Mouse (Mus musculus): Measurements from ENCODE around the gene Vwf. TPM values are rescaled to one million over a fixed set of nuclear protein-coding genes. Genes with fewer than 3 reads are reported as not detected.

Vwf gene
- polyA plus RNA-seq, 1 experiment from 2014 or later, result 21.5 TPM

DNA sequence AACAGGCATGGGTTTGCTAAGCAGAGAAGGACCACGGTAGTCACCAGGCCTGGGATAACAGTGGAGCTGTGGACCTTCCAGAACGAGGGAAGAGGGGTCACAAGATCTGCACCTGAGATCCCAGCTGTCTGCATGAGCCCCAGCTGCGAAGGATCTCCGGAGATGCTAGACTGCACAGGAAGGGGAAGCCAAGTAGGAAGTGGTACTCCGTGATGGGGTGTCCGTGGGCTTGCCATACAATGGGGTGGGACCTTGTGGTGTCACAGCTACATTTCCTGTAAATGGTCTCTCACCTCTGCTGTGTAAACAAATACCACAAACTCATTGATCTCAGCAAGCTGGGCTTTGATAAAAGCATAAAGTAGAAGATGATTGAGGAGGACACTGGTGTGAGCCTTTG, 22.5 kb upstream of the Vwf start:
- Histone ChIP-seq H3K4me3 (no peak overlapping the region), H3K27ac (no peak overlapping the region), H3K36me3 (no peaks in the 10 kb centered on the region), H3K4me1 (0 out of 2 replicates have a peak, but pooled peaks cover 13% of the 10 kb centered on the region), H3K4me2 (no peak overlapping the region), H3K9ac (no peak overlapping the region), H3K27me3 (replicated peaks) (no peaks in the 10 kb centered on the region), H3K9me3 (replicated peaks) (no peaks in the 10 kb centered on the region)
- ATAC-seq, result no peak
- WGBS (ENCODE audit: insufficient replicate concordance), result 44% methylated on average over 6 of the region's 6 CpGs

DNA sequence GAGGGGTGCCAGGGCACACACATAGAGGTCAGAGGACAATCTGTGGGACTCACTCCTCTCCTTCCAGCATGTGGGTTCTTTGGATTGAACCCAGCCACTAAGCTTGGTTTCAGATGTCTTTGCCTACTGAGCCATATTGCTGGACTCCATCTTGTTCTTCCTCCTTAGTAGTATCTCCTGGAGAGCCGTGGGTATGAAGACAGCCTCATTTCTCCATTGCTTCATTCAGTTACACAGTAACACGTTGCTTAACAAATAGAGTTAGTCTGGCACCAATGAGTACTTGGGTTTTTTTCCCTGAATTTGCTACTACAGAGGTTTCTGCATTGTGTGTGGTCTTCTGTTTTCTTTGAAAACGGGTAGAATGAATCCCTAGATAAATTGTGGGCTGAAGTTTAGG, 20.5 kb upstream of the Vwf start:
- no peaks in the 10 kb centered on the region for H3K36me3 ChIP-seq
- no peak overlapping the region for H3K27ac ChIP-seq
- no peak overlapping the region for H3K4me3 ChIP-seq
- H3K27me3 ChIP-seq (replicated peaks), result no peaks in the 10 kb centered on the region
- H3K4me2 ChIP-seq, result no peak overlapping the region
- no peak for ATAC-seq
- H3K9me3 ChIP-seq (replicated peaks), result no peaks in the 10 kb centered on the region
- H3K4me1 ChIP-seq, result 0 out of 2 replicates have a peak, but pooled peaks cover 16% of the 10 kb centered on the region
- 42% methylated on average over 3 of the region's 3 CpGs for WGBS (ENCODE audit: insufficient replicate concordance)
- H3K9ac ChIP-seq, result no peak overlapping the region

- Histone ChIP-seq H3K4me3 (no peak overlapping the region), H3K27ac (no peak overlapping the region), H3K9me3 (replicated peaks) (no peaks in the 10 kb centered on the region), H3K27me3 (replicated peaks) (no peaks in the 10 kb centered on the region), H3K36me3 (no peaks in the 10 kb centered on the region), H3K9ac (no peak overlapping the region), H3K4me1 (0 out of 2 replicates have a peak, but pooled peaks cover 16% of the 10 kb centered on the region), H3K4me2 (no peak overlapping the region)
- no peak for ATAC-seq
- WGBS (ENCODE audit: insufficient replicate concordance), result 69% methylated on average over 9 of the region's 9 CpGs
Observed at GRCm38 (mm10) chr6:125528614-125529200, 17.9 kb upstream of the Vwf start.

DNA sequence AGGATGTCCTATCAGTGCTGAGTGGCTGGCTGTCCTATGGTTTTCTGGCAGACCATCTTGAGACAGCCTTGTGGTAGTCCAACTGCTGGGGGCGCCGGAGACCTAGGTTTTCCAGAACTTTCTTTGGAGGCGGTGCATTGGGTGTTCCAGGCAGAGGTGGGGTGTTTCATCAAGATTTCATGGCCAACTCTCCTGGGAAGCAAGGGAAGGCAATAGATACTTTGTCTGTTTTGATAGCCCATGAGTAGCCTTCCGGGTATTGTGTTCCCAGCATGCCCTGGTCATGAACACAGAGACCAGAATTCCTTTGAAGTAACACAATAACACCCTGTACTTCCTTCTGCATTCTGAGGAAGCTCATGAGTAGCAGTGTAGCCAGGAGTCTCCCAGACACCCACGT, 17.1 kb upstream of the Vwf start:
- no peak overlapping the region for H3K4me3 ChIP-seq

GRCm38 (mm10) chr6:125533104-125533650, 13.4 kb upstream of the Vwf start:
- Histone ChIP-seq H3K4me3 (no peak overlapping the region), H3K9me3 (replicated peaks) (no peaks in the 10 kb centered on the region), H3K36me3 (no peaks in the 10 kb centered on the region), H3K27me3 (replicated peaks) (no peaks in the 10 kb centered on the region), H3K27ac (no peak overlapping the region), H3K9ac (no peak overlapping the region), H3K4me2 (no peak overlapping the region), H3K4me1 (peaks cover 17% of the 10 kb centered on the region; the same call in 1 of the 2 replicates)
- ATAC-seq, result no peak
- 75% methylated on average over 11 of the region's 11 CpGs for WGBS (ENCODE audit: insufficient replicate concordance)

More for the DNA sequence above, 17.1 kb upstream of the Vwf start:
- 0 out of 2 replicates have a peak, but pooled peaks have one; percentile 25 for ATAC-seq
- H3K9me3 ChIP-seq (replicated peaks), result no peaks in the 10 kb centered on the region
- H3K27me3 ChIP-seq (replicated peaks), result no peaks in the 10 kb centered on the region
- H3K36me3 ChIP-seq, result no peaks in the 10 kb centered on the region
- H3K9ac ChIP-seq, result no peak overlapping the region
- no peak overlapping the region for H3K27ac ChIP-seq
- 61% methylated on average over 5 of the region's 5 CpGs for WGBS (ENCODE audit: insufficient replicate concordance)
- no peak overlapping the region for H3K4me2 ChIP-seq
- peaks cover 18% of the 10 kb centered on the region; the same call in 1 of the 2 replicates for H3K4me1 ChIP-seq

GRCm38 (mm10) chr6:125534990-125535389, 11.6 kb upstream of the Vwf start:
- WGBS (ENCODE audit: insufficient replicate concordance), result 74% methylated on average over 5 of the region's 5 CpGs
- H3K4me3 ChIP-seq, result no peak overlapping the region
- H3K4me1 ChIP-seq, result peaks cover 14% of the 10 kb centered on the region
- H3K27ac ChIP-seq, result no peak overlapping the region
- H3K4me2 ChIP-seq, result no peak overlapping the region
- no peaks in the 10 kb centered on the region for H3K9me3 ChIP-seq (replicated peaks)
- no peaks in the 10 kb centered on the region for H3K36me3 ChIP-seq
- no peak overlapping the region for H3K9ac ChIP-seq
- ATAC-seq, result no peak
- no peaks in the 10 kb centered on the region for H3K27me3 ChIP-seq (replicated peaks)

DNA sequence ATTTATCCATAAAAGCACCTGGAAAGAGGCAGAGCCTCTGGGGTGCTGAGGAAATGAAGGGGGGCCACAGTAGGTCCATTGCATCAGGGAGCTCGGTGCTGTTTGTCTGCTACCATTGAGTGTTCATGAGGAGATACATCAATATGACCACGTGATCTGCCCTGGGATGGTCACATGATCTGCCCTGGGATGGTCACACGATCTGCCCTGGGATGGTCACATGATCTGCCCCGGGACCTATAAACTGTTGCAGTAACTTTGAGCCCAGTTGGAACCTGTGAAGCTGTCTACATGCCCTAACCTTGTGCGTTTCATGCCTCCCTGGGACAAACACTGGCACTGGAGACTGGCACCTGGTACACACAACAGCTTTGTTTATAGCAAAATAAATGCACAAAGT, 8.1 kb upstream of the Vwf start:
- Histone ChIP-seq H3K4me2 (no peak overlapping the region), H3K27me3 (replicated peaks) (no peaks in the 10 kb centered on the region), H3K9me3 (replicated peaks) (no peaks in the 10 kb centered on the region), H3K4me1 (peaks cover 40% of the 10 kb centered on the region), H3K27ac (no peak overlapping the region), H3K9ac (no peak overlapping the region), H3K4me3 (no peak overlapping the region), H3K36me3 (no peaks in the 10 kb centered on the region)
- 65% methylated on average over 5 of the region's 5 CpGs for WGBS (ENCODE audit: insufficient replicate concordance)
- no peak for ATAC-seq

- no peak for ATAC-seq
- no peaks in the 10 kb centered on the region for H3K9me3 ChIP-seq (replicated peaks)
- H3K4me2 ChIP-seq, result no peak overlapping the region
- WGBS (ENCODE audit: insufficient replicate concordance), result 45% methylated on average over 8 of the region's 8 CpGs
- H3K9ac ChIP-seq, result no peak overlapping the region
- H3K27me3 ChIP-seq (replicated peaks), result no peaks in the 10 kb centered on the region
- 0 out of 2 replicates have a peak overlapping the region, but pooled peaks have one; percentile 3 for H3K27ac ChIP-seq
- no peaks in the 10 kb centered on the region for H3K36me3 ChIP-seq
- H3K4me1 ChIP-seq, result peaks cover 39% of the 10 kb centered on the region
- H3K4me3 ChIP-seq, result no peak overlapping the region
Observed at GRCm38 (mm10) chr6:125539423-125539822, 7.2 kb upstream of the Vwf start.

DNA sequence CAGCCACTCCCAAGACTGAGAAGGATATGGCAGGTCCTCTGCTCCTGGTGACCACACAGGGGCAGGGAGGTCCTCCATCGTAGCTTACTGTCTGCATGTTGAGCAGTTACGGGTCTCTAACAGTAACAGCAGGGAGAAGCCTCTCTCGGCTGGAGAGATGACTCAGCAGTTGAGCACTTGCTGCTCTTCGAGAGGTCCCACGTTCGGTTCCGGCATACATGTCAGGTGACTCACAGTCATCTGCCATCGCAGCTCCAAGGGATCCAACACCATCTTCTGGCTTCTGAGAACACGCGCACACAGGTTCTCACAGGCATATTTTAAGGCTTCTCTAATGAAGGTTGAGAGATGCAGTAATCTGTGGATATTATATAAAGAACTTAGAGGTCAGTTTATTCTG, 6.4 kb upstream of the Vwf start:
- H3K9me3 ChIP-seq (replicated peaks), result no peaks in the 10 kb centered on the region
- no peak overlapping the region for H3K4me3 ChIP-seq
- H3K27ac ChIP-seq, result peak overlapping the region; percentile 66; the same call in 1 of the 2 replicates
- ATAC-seq, result peak; percentile 46; the same call in 1 of the 2 replicates
- H3K4me1 ChIP-seq, result peaks cover 33% of the 10 kb centered on the region
- 37% methylated on average over 10 of the region's 10 CpGs for WGBS (ENCODE audit: insufficient replicate concordance)
- no peaks in the 10 kb centered on the region for H3K36me3 ChIP-seq
- 0 out of 2 replicates have a peak overlapping the region, but pooled peaks have one; percentile 13 for H3K4me2 ChIP-seq
- H3K27me3 ChIP-seq (replicated peaks), result no peaks in the 10 kb centered on the region
- 0 out of 2 replicates have a peak overlapping the region, but pooled peaks have one; percentile 28 for H3K9ac ChIP-seq

DNA sequence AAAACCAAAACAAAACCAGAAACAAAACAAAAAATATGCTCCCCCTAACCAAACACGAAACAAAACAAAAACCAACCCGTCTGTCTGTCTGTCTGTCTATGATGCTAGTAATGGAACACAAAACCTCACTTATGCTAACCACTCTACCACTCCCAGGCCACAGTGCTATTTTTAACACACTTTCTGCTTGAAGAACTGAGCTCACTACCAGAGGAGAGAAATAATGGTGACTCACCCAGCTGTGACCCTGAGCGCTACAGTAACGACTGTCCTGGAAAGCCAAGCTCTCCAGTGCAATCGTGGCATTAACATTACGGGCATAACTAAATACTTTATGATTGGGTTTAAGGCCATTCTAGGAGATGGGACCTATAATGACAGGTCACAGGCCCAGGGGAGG, 5.7 kb upstream of the Vwf start:
- WGBS (ENCODE audit: insufficient replicate concordance), result 62% methylated on average over 6 of the region's 6 CpGs
- H3K27ac ChIP-seq, result peak overlapping the region; percentile 66; the same call in 1 of the 2 replicates
- no peak overlapping the region for H3K9ac ChIP-seq
- H3K4me1 ChIP-seq, result peaks cover 33% of the 10 kb centered on the region
- H3K27me3 ChIP-seq (replicated peaks), result no peaks in the 10 kb centered on the region
- H3K36me3 ChIP-seq, result no peaks in the 10 kb centered on the region
- H3K4me2 ChIP-seq, result peak overlapping the region; percentile 21; the same call in 1 of the 2 replicates
- no peak overlapping the region for H3K4me3 ChIP-seq
- ATAC-seq, result no peak; the same call in 1 of the 2 replicates
- H3K9me3 ChIP-seq (replicated peaks), result no peaks in the 10 kb centered on the region

DNA sequence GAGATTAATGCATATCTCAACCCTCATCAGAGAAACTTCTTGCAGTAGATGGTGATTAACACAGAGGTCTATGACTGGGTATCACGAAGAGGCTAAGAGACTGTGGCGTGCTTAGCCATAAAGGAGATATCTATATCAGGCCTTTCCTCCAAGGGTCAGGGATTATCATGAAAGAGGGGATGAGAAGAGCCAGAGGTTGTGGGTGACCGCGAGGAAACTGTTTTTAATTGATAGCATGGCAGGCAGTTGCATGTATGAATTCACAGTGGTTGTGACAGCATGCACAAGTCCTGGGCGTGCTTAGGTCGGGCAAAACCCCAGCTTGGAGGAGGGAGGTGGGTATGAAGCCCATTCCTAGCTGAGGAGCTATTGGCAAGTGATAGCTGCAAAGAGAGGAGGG, 5.3 kb upstream of the Vwf start:
- Histone ChIP-seq H3K9me3 (replicated peaks) (no peaks in the 10 kb centered on the region), H3K9ac (no peak overlapping the region), H3K36me3 (no peaks in the 10 kb centered on the region), H3K4me3 (no peak overlapping the region), H3K4me1 (peaks cover 33% of the 10 kb centered on the region), H3K4me2 (peak overlapping the region; percentile 21; the same call in 1 of the 2 replicates), H3K27me3 (replicated peaks) (0 out of 2 replicates have a peak, but pooled peaks cover 2% of the 10 kb centered on the region), H3K27ac (0 out of 2 replicates have a peak overlapping the region, but pooled peaks have one; percentile 8)
- peak; percentile 77 for ATAC-seq
- 24% methylated on average over 6 of the region's 6 CpGs for WGBS (ENCODE audit: insufficient replicate concordance)

DNA sequence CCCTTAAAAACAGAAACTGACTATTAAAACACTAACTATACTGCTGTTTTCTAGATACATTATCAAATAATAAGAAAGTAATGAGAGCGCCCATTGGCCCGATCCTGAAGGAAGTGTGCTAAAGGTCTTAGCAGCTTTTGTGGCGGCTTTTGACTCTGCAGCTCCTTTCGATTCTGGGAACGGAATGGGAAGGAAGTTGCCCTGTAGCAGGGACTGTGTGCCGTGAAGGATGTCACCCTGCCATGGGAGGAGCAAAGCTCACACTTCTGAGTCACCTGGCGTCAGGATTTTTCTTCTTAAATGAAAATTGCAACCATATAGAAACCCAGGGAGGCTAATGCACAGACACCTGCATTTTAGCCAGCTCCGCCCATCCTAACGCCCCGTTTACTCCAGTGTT, 1.8 kb downstream of the Vwf start:
- Histone ChIP-seq H3K9ac (no peak overlapping the region), H3K4me2 (no peak overlapping the region), H3K4me3 (no peak overlapping the region), H3K4me1 (peaks cover 32% of the 10 kb centered on the region), H3K9me3 (replicated peaks) (no peaks in the 10 kb centered on the region), H3K27ac (no peak overlapping the region), H3K27me3 (replicated peaks) (0 out of 2 replicates have a peak, but pooled peaks cover 8% of the 10 kb centered on the region), H3K36me3 (no peaks in the 10 kb centered on the region)
- WGBS (ENCODE audit: insufficient replicate concordance), result 47% methylated on average over 10 of the region's 10 CpGs
- no peak for ATAC-seq

Data from liver, embryonic 12.5 days (tissue).